Mouse (Mus musculus) intestine, embryonic 16.5 days (tissue): ENCODE results near the gene Pga5. TPM values are rescaled to one million over a fixed set of nuclear protein-coding genes. Genes with fewer than 3 reads are reported as not detected.

Experiments
- ATAC-seq: fragments of 200-750 bp; cut with Nextera tagmentation; 2 replicates; pipeline ENCODE4 v1.8.0; 2017; ENCODE audit warnings: moderate TSS enrichment, moderate library complexity
- H3K27ac ChIP-seq: fragments of 300-500 bp; sonication (generic); 2 replicates; pipeline ENCODE4 v1.5.1; 2014; ENCODE audit warnings: mild to moderate bottlenecking, low read length
- H3K27me3 ChIP-seq: fragments of 300-500 bp; sonication (generic); replicated peaks from 2 replicates; pipeline ENCODE4 v1.6.1; 2014; ENCODE audit warnings: low read length, control low read depth, mixed read lengths; ENCODE audit not compliant: control insufficient read depth, insufficient read depth
- H3K36me3 ChIP-seq: fragments of 300-500 bp; sonication (generic); 2 replicates; pipeline ENCODE4 v1.6.1; 2014; ENCODE audit warnings: low read length, control low read depth; ENCODE audit not compliant: control insufficient read depth, insufficient read depth
- H3K4me1 ChIP-seq: fragments of 300-500 bp; sonication (generic); 2 replicates; pipeline ENCODE4 v1.6.1; 2014; ENCODE audit warnings: low read length, control low read depth, mixed read lengths; ENCODE audit not compliant: control insufficient read depth, insufficient read depth
- H3K4me2 ChIP-seq: fragments of 300-500 bp; sonication (generic); 2 replicates; pipeline ENCODE4 v1.6.1; 2014; ENCODE audit warnings: low read depth, low read length, control low read depth
- H3K4me3 ChIP-seq: fragments of 300-500 bp; sonication (generic); 2 replicates; pipeline ENCODE4 v1.5.1; 2014; ENCODE audit warnings: mild to moderate bottlenecking, low read length
- H3K9ac ChIP-seq: fragments of 300-500 bp; sonication (generic); 2 replicates; pipeline ENCODE4 v1.6.1; 2014; ENCODE audit warnings: low read depth, low read length
- H3K9me3 ChIP-seq: fragments of 300-500 bp; sonication (generic); 2 replicates; pipeline ENCODE4 v1.6.1; 2016; ENCODE audit warnings: low read length, control low read depth; ENCODE audit not compliant: control insufficient read depth
- WGBS: fragments of 180-500 bp; shearing (Covaris S2); extraction: QIAGEN DNeasy Blood & Tissue Kit; methylation state at CpG from one replicate; pipeline ENCODE4 v1.1.7; 2014; 5-methylcytosine and 5-hydroxymethylcytosine counted together
- polyA plus RNA-seq: library from polyadenylated mRNA; unstranded; fragments of >200 nt; fragmentation: Nextera tagmentation; extraction: Ambion mirVana; gene quantifications from 2 replicates; pipeline ENCODE4 v1.2.1, GENCODE M21; 2015

Pga5 gene
- 0.71 and 0.78 TPM in 2 replicates for polyA plus RNA-seq

DNA sequence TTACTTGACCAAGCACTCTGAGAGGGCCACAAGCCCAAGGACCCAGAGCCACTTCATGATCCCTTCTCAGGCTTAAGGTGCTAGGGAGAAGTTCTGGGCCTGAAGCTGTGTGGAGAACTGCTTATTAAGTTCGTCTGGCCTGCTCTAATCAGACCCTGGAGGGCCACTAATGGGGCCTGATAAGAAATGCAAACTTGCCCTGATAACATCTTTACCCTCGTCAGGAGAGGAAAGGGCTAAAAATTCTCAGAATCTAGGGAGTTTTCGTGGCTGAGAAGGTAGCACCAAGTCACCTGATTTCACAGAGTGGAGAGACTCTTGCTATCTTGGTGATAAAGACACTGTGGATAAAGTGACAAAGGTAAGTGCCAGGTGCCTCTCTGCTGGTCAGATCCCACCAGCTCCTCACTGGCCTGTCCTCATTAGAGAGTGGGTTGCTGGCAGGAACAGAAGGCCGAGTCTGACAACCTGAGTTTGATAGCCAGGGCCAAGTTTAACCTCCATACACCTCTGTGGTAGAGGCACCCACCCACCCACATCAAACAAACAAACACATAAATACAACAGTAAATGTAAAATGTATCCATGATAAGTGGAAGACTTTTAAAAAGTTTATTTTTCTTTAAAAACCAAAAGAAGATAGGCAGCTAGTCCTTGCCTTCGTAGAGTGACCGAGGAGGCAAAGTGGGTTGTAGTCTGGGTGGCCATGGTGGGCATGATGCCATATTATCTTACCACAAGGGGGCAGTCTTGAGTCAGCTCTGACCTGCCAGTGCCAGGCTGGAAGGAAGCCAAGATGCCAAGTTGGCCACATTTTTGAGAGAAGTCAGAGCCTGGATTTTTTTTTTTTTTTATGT is at the start of gene Pga5:
TSS of gene Pga5 (minus strand) at position 157 of the 857 bp plus-strand sequence.
- no peak within 1 kb of the TSS for H3K27ac ChIP-seq
- peak; percentile 73 for ATAC-seq
- H3K27me3 ChIP-seq: no peaks in the 10 kb centered on the region
- no peak within 1 kb of the TSS for H3K4me3 ChIP-seq
- no peaks in the 10 kb centered on the region for H3K4me1 ChIP-seq
- H3K4me2 ChIP-seq: no peak within 1 kb of the TSS
- no peak within 1 kb of the TSS for H3K9ac ChIP-seq
- no peaks in the 10 kb centered on the region for H3K9me3 ChIP-seq
- H3K36me3 ChIP-seq: no peaks in the 10 kb centered on the region
- WGBS: 36% methylated on average over 6 of the region's 6 CpGs

DNA sequence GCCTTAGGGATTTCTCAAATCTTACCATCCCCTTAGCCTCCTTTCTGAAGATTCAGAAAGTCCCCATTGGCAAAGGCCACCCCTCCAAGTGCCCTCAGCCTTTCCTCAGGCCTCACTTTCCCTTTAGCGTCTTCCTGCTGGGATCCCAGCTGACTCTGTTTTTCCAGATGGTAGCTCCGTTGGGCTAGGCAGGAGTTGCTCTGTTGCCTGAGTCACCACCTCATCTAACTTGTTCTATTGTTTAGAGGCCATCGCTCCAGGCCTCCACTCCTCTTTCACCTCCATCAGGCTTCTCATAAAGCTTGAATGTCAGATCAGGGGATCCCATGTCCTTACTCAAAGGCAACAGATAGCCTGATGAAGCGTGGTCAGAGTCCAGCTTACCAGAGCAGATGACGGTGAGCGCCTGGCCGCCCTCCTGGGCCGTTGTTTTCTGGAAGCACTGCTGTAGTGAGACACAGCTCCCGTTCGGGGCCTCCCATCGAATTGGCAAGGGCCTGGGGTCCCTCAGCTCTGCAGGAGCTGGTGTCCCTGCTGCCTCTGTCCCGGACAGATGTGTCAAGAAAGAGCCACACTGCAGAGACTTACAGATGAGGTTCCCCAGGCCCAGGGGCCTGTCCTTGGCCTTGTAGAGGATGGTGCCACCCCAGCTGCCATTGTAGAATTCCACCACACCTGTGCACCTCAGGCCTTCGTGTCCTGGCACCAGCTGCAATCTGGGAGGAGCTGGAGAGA is 46.9 kb upstream of the Pga5 start:
- H3K9me3 ChIP-seq: no peaks in the 10 kb centered on the region
- H3K9ac ChIP-seq: no peak overlapping the region
- no peak overlapping the region for H3K4me3 ChIP-seq
- peaks cover 10% of the 10 kb centered on the region for H3K4me1 ChIP-seq
- WGBS: 80% methylated on average over 13 of the region's 13 CpGs
- H3K36me3 ChIP-seq: no peaks in the 10 kb centered on the region
- H3K27ac ChIP-seq: no peak overlapping the region
- ATAC-seq: no peak
- H3K4me2 ChIP-seq: no peak overlapping the region
- no peaks in the 10 kb centered on the region for H3K27me3 ChIP-seq

DNA sequence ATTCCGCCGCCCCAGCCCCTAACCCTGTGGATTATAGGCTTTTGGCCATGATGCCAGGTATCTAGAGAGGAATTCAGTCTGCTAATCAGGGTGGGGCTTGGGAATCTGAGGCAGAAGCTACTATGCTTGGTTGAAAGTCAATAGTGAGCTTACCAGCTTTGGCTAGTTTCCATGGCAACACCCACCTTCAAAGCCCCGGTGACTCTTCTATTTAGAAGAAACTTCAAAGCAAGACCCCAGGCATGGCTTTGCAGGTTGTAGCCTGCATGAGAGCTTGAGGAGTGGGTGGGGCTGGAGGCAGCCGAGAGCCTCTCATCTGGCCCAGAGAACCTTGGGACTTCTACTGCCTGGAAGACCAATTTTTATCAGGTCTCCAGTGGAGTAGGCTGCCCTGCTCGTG is 45.8 kb upstream of the Pga5 start:
- H3K36me3 ChIP-seq: no peaks in the 10 kb centered on the region
- ATAC-seq: no peak
- H3K9ac ChIP-seq: no peak overlapping the region
- H3K27ac ChIP-seq: no peak overlapping the region
- H3K4me3 ChIP-seq: no peak overlapping the region
- H3K4me2 ChIP-seq: no peak overlapping the region
- no peaks in the 10 kb centered on the region for H3K9me3 ChIP-seq
- 35% methylated on average over 5 of the region's 5 CpGs for WGBS
- peaks cover 12% of the 10 kb centered on the region for H3K4me1 ChIP-seq
- no peaks in the 10 kb centered on the region for H3K27me3 ChIP-seq

DNA sequence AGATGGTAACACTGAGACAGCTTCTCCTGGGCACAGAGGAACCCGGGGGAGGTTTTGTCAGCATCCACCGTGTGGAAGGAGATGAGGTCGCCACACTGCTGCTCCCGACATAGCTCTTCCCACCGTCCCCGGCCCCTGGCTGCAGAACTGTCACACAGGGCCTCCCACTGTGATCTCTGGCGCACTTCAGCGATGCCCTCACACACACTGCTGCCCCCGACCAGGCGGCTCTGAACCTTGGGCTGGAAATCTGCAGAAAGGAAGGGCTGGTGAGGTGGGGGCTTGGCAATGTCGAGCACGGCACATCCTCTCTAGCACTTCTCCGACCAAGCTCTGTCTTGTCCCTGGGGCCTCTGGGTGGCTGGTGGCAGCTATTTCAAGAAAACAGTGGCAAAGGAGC is 45.2 kb upstream of the Pga5 start:
- Histone ChIP-seq H3K9ac (no peak overlapping the region), H3K27ac (no peak overlapping the region), H3K9me3 (no peaks in the 10 kb centered on the region), H3K36me3 (no peaks in the 10 kb centered on the region), H3K4me3 (no peak overlapping the region), H3K27me3 (no peaks in the 10 kb centered on the region), H3K4me2 (no peak overlapping the region), H3K4me1 (peaks cover 12% of the 10 kb centered on the region)
- WGBS: 18% methylated on average over 13 of the region's 13 CpGs
- no peak for ATAC-seq

DNA sequence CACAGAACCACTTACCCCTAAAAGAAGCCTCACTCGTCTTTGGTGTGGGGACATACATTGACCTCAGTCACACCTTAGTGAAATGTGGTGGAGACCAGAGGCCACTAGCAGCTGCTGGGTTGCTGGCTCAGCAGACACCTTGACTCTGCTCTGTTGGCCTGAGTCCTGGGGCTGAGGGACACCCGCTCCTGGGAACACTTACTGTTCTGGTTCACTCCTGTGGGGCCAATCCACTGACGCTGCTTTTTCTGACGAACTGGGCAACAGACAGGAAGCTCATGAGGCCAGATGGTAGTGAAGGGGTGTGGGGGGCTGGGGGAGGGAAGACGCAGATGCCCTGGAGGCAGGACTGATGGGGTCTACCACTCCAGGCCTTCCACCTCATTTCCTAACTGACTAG is 43.2 kb upstream of the Pga5 start:
- ATAC-seq: no peak
- H3K9ac ChIP-seq: no peak overlapping the region
- H3K27me3 ChIP-seq: no peaks in the 10 kb centered on the region
- 45% methylated on average over 5 of the region's 5 CpGs for WGBS
- H3K4me1 ChIP-seq: peaks cover 12% of the 10 kb centered on the region
- H3K27ac ChIP-seq: no peak overlapping the region
- H3K9me3 ChIP-seq: no peaks in the 10 kb centered on the region
- no peak overlapping the region for H3K4me2 ChIP-seq
- no peaks in the 10 kb centered on the region for H3K36me3 ChIP-seq
- no peak overlapping the region for H3K4me3 ChIP-seq

DNA sequence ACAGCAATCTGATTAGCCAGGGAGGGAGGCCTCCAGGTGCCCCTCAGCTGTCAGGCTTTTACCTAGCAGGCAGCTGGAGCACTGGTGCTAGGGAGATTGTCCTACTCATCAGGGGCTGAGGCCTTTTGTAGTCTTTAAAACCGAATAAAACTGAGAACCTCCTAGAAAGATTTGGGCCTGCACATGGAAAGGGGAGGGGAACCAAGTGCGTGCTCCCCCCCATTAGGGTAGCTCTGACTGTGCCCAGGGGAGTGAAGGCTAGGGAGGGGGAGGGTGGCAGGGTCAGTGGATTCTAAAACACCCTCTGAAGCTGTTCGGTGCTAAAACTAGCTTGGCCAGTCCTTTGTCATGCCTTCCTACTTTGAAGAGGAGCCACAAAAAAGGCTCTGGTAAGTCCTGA is 42.7 kb upstream of the Pga5 start:
- Histone ChIP-seq H3K9me3 (no peaks in the 10 kb centered on the region), H3K4me1 (peaks cover 12% of the 10 kb centered on the region), H3K4me2 (no peak overlapping the region), H3K27me3 (no peaks in the 10 kb centered on the region), H3K27ac (no peak overlapping the region), H3K9ac (no peak overlapping the region; the same call in 1 of the 2 replicates), H3K36me3 (no peaks in the 10 kb centered on the region), H3K4me3 (no peak overlapping the region)
- WGBS: 30% methylated on average over 3 of the region's 3 CpGs
- ATAC-seq: no peak

DNA sequence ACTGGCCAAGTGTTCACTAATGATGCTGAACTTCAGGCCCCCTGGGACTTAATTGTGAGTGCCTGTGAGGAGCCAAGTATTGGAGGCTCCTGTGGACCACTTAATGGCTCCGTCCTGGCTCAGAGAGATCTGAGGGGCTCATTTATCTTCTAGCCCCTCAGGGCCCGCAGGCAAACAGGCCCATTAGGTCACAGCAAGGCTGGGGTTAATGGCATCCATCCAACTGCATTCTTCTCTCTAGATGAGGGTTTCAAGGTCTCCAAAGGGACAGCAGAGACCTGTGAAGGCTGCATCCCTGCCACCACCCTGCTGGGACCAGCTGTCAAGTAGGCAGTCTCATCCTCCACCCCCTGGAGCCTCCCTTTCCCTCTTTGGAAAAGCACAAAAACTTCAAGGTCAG is 41.9 kb upstream of the Pga5 start:
- WGBS: 33% methylated on average over 2 of the region's 2 CpGs
- H3K27ac ChIP-seq: no peak overlapping the region
- H3K9me3 ChIP-seq: no peaks in the 10 kb centered on the region
- peaks cover 12% of the 10 kb centered on the region for H3K4me1 ChIP-seq
- H3K36me3 ChIP-seq: no peaks in the 10 kb centered on the region
- ATAC-seq: no peak
- no peak overlapping the region for H3K4me3 ChIP-seq
- H3K4me2 ChIP-seq: no peak overlapping the region
- peak overlapping the region; percentile 9; the same call in 1 of the 2 replicates for H3K9ac ChIP-seq
- H3K27me3 ChIP-seq: no peaks in the 10 kb centered on the region

DNA sequence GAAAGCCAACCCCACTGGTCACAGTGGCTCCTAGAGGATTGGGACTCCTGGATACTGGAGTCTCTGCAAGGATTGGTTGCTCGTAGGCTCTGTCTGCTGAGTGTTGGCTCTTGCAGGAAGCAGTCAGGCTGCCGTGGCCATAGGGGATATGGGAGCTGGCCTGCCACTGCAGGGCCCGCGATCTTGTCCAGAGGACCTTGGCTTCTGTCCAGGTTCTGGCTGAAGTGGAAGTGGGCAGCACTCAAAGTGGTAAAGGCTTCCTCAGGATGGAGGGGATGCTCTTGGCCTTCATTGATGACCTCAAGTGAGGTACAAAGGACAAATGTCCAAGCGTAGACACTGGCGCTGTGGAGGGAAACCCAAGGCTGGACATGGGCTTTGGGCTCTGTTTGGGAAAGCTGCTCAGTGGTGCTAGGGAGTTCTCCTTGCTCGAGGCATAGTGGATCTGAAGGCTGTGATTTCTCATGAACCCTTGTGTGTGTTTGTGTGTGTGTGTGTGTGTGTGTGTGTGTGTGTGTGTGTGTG is 40.4 kb upstream of the Pga5 start:
- no peak for ATAC-seq
- H3K9ac ChIP-seq: no peak overlapping the region
- 65% methylated on average over 7 of the region's 7 CpGs for WGBS
- H3K4me1 ChIP-seq: peaks cover 12% of the 10 kb centered on the region
- no peaks in the 10 kb centered on the region for H3K9me3 ChIP-seq
- H3K27ac ChIP-seq: no peak overlapping the region
- no peaks in the 10 kb centered on the region for H3K36me3 ChIP-seq
- no peaks in the 10 kb centered on the region for H3K27me3 ChIP-seq
- H3K4me2 ChIP-seq: no peak overlapping the region
- no peak overlapping the region for H3K4me3 ChIP-seq

DNA sequence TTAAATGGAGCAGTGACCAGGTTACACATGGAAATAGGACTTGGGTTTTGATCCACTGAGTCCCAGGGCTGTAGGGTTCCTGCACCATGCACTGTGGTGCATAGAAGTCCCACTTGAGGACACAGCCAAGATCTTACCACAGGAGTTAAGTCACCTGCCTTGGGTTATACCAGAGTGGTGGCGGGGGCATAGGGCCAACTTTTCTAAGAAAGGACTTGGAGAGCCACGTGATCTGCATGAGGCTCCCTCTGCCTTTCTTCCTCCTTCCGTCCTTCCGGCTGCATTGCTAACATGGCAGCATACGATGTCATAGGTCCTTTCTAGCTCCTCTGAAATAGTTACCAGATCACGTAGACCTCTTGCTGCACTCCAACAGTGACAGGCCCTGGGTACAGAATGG is 37.6 kb upstream of the Pga5 start:
- WGBS: 89% methylated on average over 6 of the region's 6 CpGs
- H3K9ac ChIP-seq: no peak overlapping the region
- H3K9me3 ChIP-seq: no peaks in the 10 kb centered on the region
- no peak overlapping the region for H3K4me3 ChIP-seq
- no peaks in the 10 kb centered on the region for H3K27me3 ChIP-seq
- H3K4me1 ChIP-seq: peaks cover 9% of the 10 kb centered on the region
- no peak for ATAC-seq
- H3K4me2 ChIP-seq: no peak overlapping the region
- H3K36me3 ChIP-seq: peaks cover 7% of the 10 kb centered on the region
- no peak overlapping the region for H3K27ac ChIP-seq
